Mouse (Mus musculus) stomach, postnatal 0 days (tissue): ENCODE results near the gene Lrrc61. TPM values are rescaled to one million over a fixed set of nuclear protein-coding genes. Genes with fewer than 3 reads are reported as not detected.

ENCODE experiments used
- ATAC-seq: fragments of 200-750 bp; cut with Nextera tagmentation; 2 replicates; pipeline ENCODE4 v1.8.0; 2017; ENCODE audit not compliant: low FRiP score, low TSS enrichment
- DNase-seq: peaks from one replicate; pipeline ENCODE4 v3.0.0-alpha.2; 2016; ENCODE audit warnings: low spot score
- H3K27ac ChIP-seq: fragments of 300-500 bp; sonication (generic); replicated peaks from 2 replicates; pipeline ENCODE4 v1.5.1; 2014; ENCODE audit warnings: mild to moderate bottlenecking, control low read depth
- H3K27me3 ChIP-seq: fragments of 300-500 bp; sonication (generic); 2 replicates; pipeline ENCODE4 v1.6.1; 2014; ENCODE audit warnings: low read length; ENCODE audit not compliant: control insufficient read depth, insufficient read depth
- H3K36me3 ChIP-seq: fragments of 300-500 bp; sonication (generic); 2 replicates; pipeline ENCODE4 v1.6.1; 2014; ENCODE audit warnings: low read length, mixed read lengths; ENCODE audit not compliant: control insufficient read depth, insufficient read depth
- H3K4me1 ChIP-seq: fragments of 300-500 bp; sonication (generic); replicated peaks from 2 replicates; pipeline ENCODE4 v1.6.1; 2014; ENCODE audit warnings: antibody characterized with exemption; ENCODE audit not compliant: control insufficient read depth, insufficient read depth
- H3K4me2 ChIP-seq: fragments of 300-500 bp; sonication (generic); replicated peaks from 2 replicates; pipeline ENCODE4 v1.6.1; 2014; ENCODE audit warnings: low read depth, mild to moderate bottlenecking, control low read depth, moderate library complexity
- H3K4me3 ChIP-seq: fragments of 300-500 bp; sonication (generic); 2 replicates; pipeline ENCODE4 v1.5.1; 2014; ENCODE audit warnings: low read depth, low read length, control low read depth
- H3K9ac ChIP-seq: fragments of 300-500 bp; sonication (generic); 2 replicates; pipeline ENCODE4 v1.6.1; 2014; ENCODE audit warnings: mild to moderate bottlenecking, low read length, control low read depth, mixed read lengths
- H3K9me3 ChIP-seq: fragments of 300-500 bp; sonication (generic); 2 replicates; pipeline ENCODE4 v1.6.1; 2016; ENCODE audit warnings: low read length; ENCODE audit not compliant: control insufficient read depth
- CTCF ChIP-seq: IDR thresholded peaks from 2 replicates; pipeline ENCODE4 v1.5.1; 2016; ENCODE audit warnings: antibody characterized with exemption, low read depth, mild to moderate bottlenecking, moderate library complexity
- EP300 ChIP-seq: optimal IDR thresholded peaks from 2 replicates; pipeline ENCODE3; 2016; ENCODE audit warnings: antibody characterized with exemption
- WGBS: fragments of 180-500 bp; shearing (Covaris S2); extraction: QIAGEN DNeasy Blood & Tissue Kit; methylation state at CpG from one replicate; pipeline ENCODE4 v1.1.7; 2014; 5-methylcytosine and 5-hydroxymethylcytosine counted together
- polyA plus RNA-seq: library from polyadenylated mRNA; unstranded; fragments of >200 nt; fragmentation: Nextera tagmentation; extraction: Ambion mirVana; gene quantifications from 2 replicates; pipeline ENCODE4 v1.2.1, GENCODE M21; 2015

Gene Lrrc61
- polyA plus RNA-seq, 1 experiment from 2014 or later = 3.9 TPM

DNA sequence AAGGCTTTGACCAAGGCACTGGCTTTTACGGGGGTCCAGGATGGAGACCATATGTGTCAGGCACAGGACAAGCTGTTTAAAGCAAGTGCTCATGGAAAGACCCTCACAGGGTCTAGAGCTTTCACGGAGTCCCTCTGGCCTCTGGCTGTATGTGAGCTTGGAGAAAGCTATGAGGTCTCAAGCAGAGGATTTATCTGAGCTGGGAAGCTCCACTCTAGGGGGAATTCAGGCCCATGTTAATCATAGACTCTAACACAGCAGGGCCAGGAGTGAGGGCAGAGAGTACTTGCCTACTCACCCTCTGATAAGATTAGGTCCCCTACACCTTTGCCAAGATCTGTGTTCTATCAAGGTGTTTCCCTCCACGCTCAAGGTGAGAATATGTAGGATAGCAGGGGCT is 12.0 kb upstream of the Lrrc61 start:
- no peaks in the 10 kb centered on the region for H3K27me3 ChIP-seq
- H3K9me3 ChIP-seq = no peaks in the 10 kb centered on the region
- H3K4me1 ChIP-seq = no peaks in the 10 kb centered on the region; the same call in 1 of the 2 replicates
- no peak overlapping the region for H3K27ac ChIP-seq
- no peak overlapping the region for H3K4me2 ChIP-seq
- H3K36me3 ChIP-seq = no peaks in the 10 kb centered on the region
- no peak overlapping the region for H3K4me3 ChIP-seq
- ATAC-seq = no peak
- 80% methylated on average over 3 of the region's 3 CpGs for WGBS
- no peak overlapping the region for H3K9ac ChIP-seq
- TF ChIP-seq EP300 (no peak), CTCF (no peak)
- no peak for DNase-seq

DNA sequence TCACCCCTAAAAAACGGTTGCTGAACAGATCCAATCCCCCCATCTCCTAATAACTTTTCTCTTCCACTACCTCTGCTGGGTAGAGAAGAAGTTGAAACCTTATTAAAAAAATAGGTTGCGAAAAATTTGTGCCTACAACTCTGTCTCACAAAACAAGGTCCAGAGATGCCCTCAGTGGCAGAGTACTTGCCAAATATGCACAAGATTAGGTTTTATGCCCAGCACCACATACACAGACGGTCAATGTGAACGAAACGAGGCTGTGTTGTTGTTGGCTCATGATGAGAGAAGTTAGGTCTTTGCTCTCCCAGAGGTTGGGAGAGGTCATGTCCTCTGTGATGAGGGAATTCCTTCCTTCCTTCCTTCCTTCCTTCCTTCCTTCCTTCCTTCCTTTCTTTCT is 9.3 kb upstream of the Lrrc61 start:
- Histone ChIP-seq H3K4me3 (no peak overlapping the region), H3K4me2 (no peak overlapping the region), H3K36me3 (no peaks in the 10 kb centered on the region), H3K9me3 (no peaks in the 10 kb centered on the region), H3K27ac (no peak overlapping the region), H3K9ac (no peak overlapping the region), H3K27me3 (no peaks in the 10 kb centered on the region), H3K4me1 (no peaks in the 10 kb centered on the region; the same call in 1 of the 2 replicates)
- no peak for DNase-seq
- no peak for ATAC-seq
- TF ChIP-seq CTCF (no peak), EP300 (no peak)
- 66% methylated on average over 5 of the region's 5 CpGs for WGBS

DNA sequence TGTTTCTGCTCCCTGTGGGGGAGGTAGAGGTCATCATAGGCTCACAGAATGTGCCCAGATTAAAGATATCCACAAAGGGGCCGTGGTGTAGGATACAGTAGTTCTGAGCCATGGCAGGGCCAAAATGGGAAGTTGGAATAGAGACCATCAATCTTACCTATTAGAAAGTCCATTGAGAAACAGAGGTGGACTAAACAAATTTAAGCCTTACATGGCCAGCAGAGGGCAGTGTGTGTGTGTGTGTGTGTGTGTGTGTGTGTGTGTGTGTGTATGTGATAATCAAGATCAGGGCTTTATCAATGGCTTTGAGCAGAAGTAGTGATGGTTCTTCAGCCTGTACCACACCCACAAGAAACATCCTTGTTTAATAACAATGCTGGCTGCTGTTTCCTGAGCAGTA is 8.3 kb upstream of the Lrrc61 start:
- DNase-seq (peak; percentile 50), ATAC-seq (peak; percentile 57)
- WGBS = 35% methylated on average over 1 of the region's 1 CpGs
- Histone ChIP-seq H3K27ac (peak overlapping the region; percentile 45; the same call in 1 of the 2 replicates), H3K9ac (no peak overlapping the region), H3K36me3 (no peaks in the 10 kb centered on the region), H3K4me3 (no peak overlapping the region), H3K4me2 (no peak overlapping the region), H3K27me3 (no peaks in the 10 kb centered on the region), H3K4me1 (no peaks in the 10 kb centered on the region; the same call in 1 of the 2 replicates), H3K9me3 (no peaks in the 10 kb centered on the region)
- TF ChIP-seq CTCF = peak; percentile 81
- no peak for TF ChIP-seq EP300

DNA sequence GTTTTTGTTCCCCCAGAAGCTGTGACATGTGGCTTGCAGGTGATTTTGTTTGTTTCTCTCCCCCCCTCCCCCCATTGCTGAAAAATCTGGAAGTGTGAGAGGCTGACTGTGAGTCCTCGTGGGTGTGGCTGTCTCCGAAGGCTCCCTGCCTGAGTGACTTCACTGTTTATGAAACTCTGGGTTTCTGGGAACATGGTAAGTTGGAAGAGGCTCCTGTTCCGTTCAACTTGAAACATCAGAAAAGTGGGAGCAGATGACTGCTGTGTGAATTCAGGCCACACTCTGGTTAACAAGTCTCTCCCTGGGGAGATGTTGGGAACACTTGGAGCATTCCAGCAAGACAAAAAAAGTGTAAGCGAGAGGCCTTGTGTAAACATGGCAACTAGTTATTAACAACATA is 7.7 kb upstream of the Lrrc61 start:
- no peak for TF ChIP-seq CTCF
- no peak for TF ChIP-seq EP300
- H3K36me3 ChIP-seq = no peaks in the 10 kb centered on the region
- DNase-seq (no peak), ATAC-seq (peak; percentile 57; the same call in 1 of the 2 replicates)
- H3K9ac ChIP-seq = no peak overlapping the region
- no peak overlapping the region for H3K4me3 ChIP-seq
- WGBS = 33% methylated on average over 4 of the region's 4 CpGs
- no peaks in the 10 kb centered on the region; the same call in 1 of the 2 replicates for H3K4me1 ChIP-seq
- H3K9me3 ChIP-seq = no peaks in the 10 kb centered on the region
- H3K27ac ChIP-seq = peak overlapping the region; percentile 45; the same call in 1 of the 2 replicates
- H3K27me3 ChIP-seq = no peaks in the 10 kb centered on the region
- no peak overlapping the region for H3K4me2 ChIP-seq

DNA sequence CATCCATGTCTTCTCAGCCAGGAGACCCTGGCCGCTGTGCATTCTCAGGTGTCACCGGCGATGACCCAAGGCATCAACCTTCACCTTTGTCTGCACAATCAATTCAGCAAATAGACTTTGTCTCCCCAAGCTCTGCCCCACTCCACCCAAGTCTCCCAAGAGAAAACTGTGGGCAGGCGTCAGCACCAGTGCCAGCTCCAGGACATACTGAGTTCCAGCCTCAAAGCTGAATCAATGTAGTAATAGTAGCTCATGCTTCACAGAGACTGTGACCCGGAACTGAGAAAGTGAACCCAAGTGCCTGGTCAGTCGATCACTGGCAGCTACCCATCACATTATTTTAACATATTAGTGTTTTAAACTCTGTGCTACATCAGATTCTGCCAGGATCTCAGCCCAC is 6.3 kb upstream of the Lrrc61 start:
- H3K4me3 ChIP-seq = no peak overlapping the region
- WGBS = 78% methylated on average over 6 of the region's 6 CpGs
- H3K27me3 ChIP-seq = no peaks in the 10 kb centered on the region
- no peaks in the 10 kb centered on the region for H3K36me3 ChIP-seq
- no peak overlapping the region for H3K4me2 ChIP-seq
- H3K27ac ChIP-seq = no peak overlapping the region
- no peaks in the 10 kb centered on the region for H3K9me3 ChIP-seq
- DNase-seq = no peak
- TF ChIP-seq CTCF = no peak
- TF ChIP-seq EP300 = no peak
- ATAC-seq = no peak
- H3K4me1 ChIP-seq = no peaks in the 10 kb centered on the region; the same call in 1 of the 2 replicates
- no peak overlapping the region for H3K9ac ChIP-seq

DNA sequence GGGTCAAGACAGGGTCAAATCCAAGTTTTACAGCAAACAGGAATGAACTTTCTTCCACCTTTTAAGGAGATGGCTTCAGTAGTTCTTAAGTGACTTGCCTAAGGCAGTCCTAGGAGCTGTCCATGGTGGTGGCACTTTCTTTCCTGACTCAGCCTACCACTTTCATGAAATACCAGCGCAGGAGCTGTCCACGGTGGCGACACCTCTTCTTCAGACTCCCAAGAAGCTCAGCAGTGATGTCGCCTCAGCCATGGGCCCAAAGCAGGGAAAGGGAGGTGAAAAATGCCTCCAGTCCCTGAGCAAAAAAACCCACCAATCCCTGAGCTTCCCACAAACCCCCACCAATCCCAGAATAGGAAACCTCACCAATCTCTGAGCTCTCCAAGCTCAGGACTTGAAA is 1.7 kb upstream of the Lrrc61 start:
- no peak overlapping the region for H3K9ac ChIP-seq
- no peak overlapping the region for H3K4me3 ChIP-seq
- TF ChIP-seq CTCF = no peak
- TF ChIP-seq EP300 = no peak
- ATAC-seq (no peak), DNase-seq (peak; percentile 44)
- no peaks in the 10 kb centered on the region for H3K9me3 ChIP-seq
- H3K27me3 ChIP-seq = no peaks in the 10 kb centered on the region
- H3K27ac ChIP-seq = no peak overlapping the region
- no peaks in the 10 kb centered on the region for H3K36me3 ChIP-seq
- WGBS = 49% methylated on average over 4 of the region's 4 CpGs
- H3K4me1 ChIP-seq = no peaks in the 10 kb centered on the region
- H3K4me2 ChIP-seq = no peak overlapping the region
